Mouse (Mus musculus) G1E (cell line): ENCODE measurements around the gene Yipf3.

Experiments
- CTCF ChIP-seq: IDR thresholded peaks from 2 replicates; pipeline ENCODE4 v1.5.1; 2012; ENCODE audit warnings: low read depth, low read length, inconsistent platforms, mixed read lengths
- GATA1 ChIP-seq: IDR thresholded peaks from 2 replicates; pipeline ENCODE4 v1.6.1; 2012; ENCODE audit warnings: borderline replicate concordance, low read length, inconsistent platforms, mixed read lengths
- POLR2AphosphoS5 ChIP-seq: IDR thresholded peaks from 2 replicates; pipeline ENCODE4 v1.6.1; 2012; ENCODE audit warnings: low read depth, low read length, inconsistent platforms; ENCODE audit not compliant: insufficient replicate concordance
- TAL1 ChIP-seq: conservative IDR thresholded peaks from 2 replicates; pipeline ENCODE4 v1.6.1; 2012; ENCODE audit warnings: low read depth, low read length, inconsistent platforms, mixed read lengths

GRCm38 (mm10) chr17:46242993-46243392, 4.9 kb upstream of the Yipf3 start:
- TF ChIP-seq TAL1 (no peak), CTCF (no peak), GATA1 (no peak), POLR2AphosphoS5 (no peak)
